Mouse (Mus musculus) limb, embryonic 11.5 days (tissue): ENCODE measurements at regions not wholly inside any gene's neighbourhood (a gene's known extent, or its start where the extent isn't known, plus 50 kb on each side); places are given as distances from the start of the nearest gene placed in this dataset.
A peak's percentile ranks its signal among the peaks of the same experiment; 100 is the strongest.

Source experiments
- ATAC-seq: fragments of 200-750 bp; cut with Nextera tagmentation; 2 replicates; pipeline ENCODE4 v1.8.0; 2017; ENCODE audit warnings: low read depth; ENCODE audit not compliant: insufficient number of reproducible peaks, low FRiP score, low TSS enrichment
- DNase-seq: peaks from one replicate; pipeline ENCODE4 v3.0.0-alpha.2; 2015; ENCODE audit warnings: low spot score
- H3K27ac ChIP-seq: fragments of 300-500 bp; sonication (generic); replicated peaks from 2 replicates; pipeline ENCODE4 v1.5.1; 2014; ENCODE audit warnings: low read depth, mild to moderate bottlenecking, low read length
- H3K27me3 ChIP-seq: fragments of 300-500 bp; sonication (generic); 2 replicates; pipeline ENCODE4 v1.6.1; 2014; ENCODE audit warnings: mild to moderate bottlenecking, low read length, mixed read lengths; ENCODE audit not compliant: control insufficient read depth, insufficient read depth
- H3K36me3 ChIP-seq: fragments of 300-500 bp; sonication (generic); 2 replicates; pipeline ENCODE4 v1.6.1; 2014; ENCODE audit warnings: mild to moderate bottlenecking, low read length, moderate library complexity, mixed read lengths; ENCODE audit not compliant: control insufficient read depth, insufficient read depth
- H3K4me1 ChIP-seq: fragments of 300-500 bp; sonication (generic); 2 replicates; pipeline ENCODE4 v1.6.1; 2014; ENCODE audit warnings: low read length, mixed read lengths; ENCODE audit not compliant: control insufficient read depth, insufficient read depth
- H3K4me2 ChIP-seq: fragments of 300-500 bp; sonication (generic); 2 replicates; pipeline ENCODE4 v1.6.1; 2014; ENCODE audit warnings: low read depth, mild to moderate bottlenecking, moderate library complexity; ENCODE audit not compliant: severe bottlenecking
- H3K4me3 ChIP-seq: fragments of 300-500 bp; sonication (generic); 2 replicates; pipeline ENCODE4 v1.5.1; 2014; ENCODE audit warnings: low read depth, low read length
- H3K9ac ChIP-seq: fragments of 300-500 bp; sonication (generic); 2 replicates; pipeline ENCODE4 v1.6.1; 2014; ENCODE audit warnings: mild to moderate bottlenecking, low read length
- H3K9me3 ChIP-seq: fragments of 300-500 bp; sonication (generic); 2 replicates; pipeline ENCODE4 v1.6.1; 2016; ENCODE audit warnings: low read length; ENCODE audit not compliant: control insufficient read depth
- WGBS: fragments of 180-500 bp; shearing (Covaris S2); extraction: QIAGEN DNeasy Blood & Tissue Kit; methylation state at CpG from one replicate; pipeline ENCODE4 v1.1.7; 2014; 5-methylcytosine and 5-hydroxymethylcytosine counted together

- H3K4me3 ChIP-seq = no peak overlapping the region
- H3K9me3 ChIP-seq = no peaks in the 10 kb centered on the region
- H3K36me3 ChIP-seq = no peaks in the 10 kb centered on the region
- no peak overlapping the region for H3K27ac ChIP-seq
- no peak for DNase-seq
- WGBS = 64% methylated on average over 2 of the region's 2 CpGs
- H3K4me2 ChIP-seq = no peak overlapping the region
- no peak overlapping the region for H3K9ac ChIP-seq
- no peaks in the 10 kb centered on the region for H3K4me1 ChIP-seq
- no peaks in the 10 kb centered on the region for H3K27me3 ChIP-seq
- no peak for ATAC-seq
Measured at GRCm38 (mm10) chr19:15366951-15367350, 580.2 kb downstream of the Psat1 start.

GRCm38 (mm10) chr19:15357181-15357580 lies 590.0 kb downstream of the Psat1 start:
- H3K9me3 ChIP-seq = no peaks in the 10 kb centered on the region
- no peak overlapping the region for H3K9ac ChIP-seq
- no peak overlapping the region for H3K27ac ChIP-seq
- ATAC-seq (no peak), DNase-seq (no peak)
- no peak overlapping the region for H3K4me3 ChIP-seq
- no peaks in the 10 kb centered on the region for H3K4me1 ChIP-seq
- no peak overlapping the region for H3K4me2 ChIP-seq
- H3K27me3 ChIP-seq = no peaks in the 10 kb centered on the region
- 35% methylated on average over 3 of the region's 3 CpGs for WGBS
- H3K36me3 ChIP-seq = no peaks in the 10 kb centered on the region

GRCm38 (mm10) chr19:15348356-15348755 lies 598.8 kb downstream of the Psat1 start:
- no peak for DNase-seq
- H3K27ac ChIP-seq = no peak overlapping the region
- no peak overlapping the region for H3K4me2 ChIP-seq
- 95% methylated on average over 3 of the region's 3 CpGs for WGBS
- no peaks in the 10 kb centered on the region for H3K9me3 ChIP-seq
- ATAC-seq = no peak
- no peak overlapping the region for H3K4me3 ChIP-seq
- no peaks in the 10 kb centered on the region for H3K36me3 ChIP-seq
- no peaks in the 10 kb centered on the region for H3K4me1 ChIP-seq
- H3K9ac ChIP-seq = no peak overlapping the region
- no peaks in the 10 kb centered on the region for H3K27me3 ChIP-seq

- H3K4me2 ChIP-seq = no peak overlapping the region
- peaks cover 10% of the 10 kb centered on the region for H3K4me1 ChIP-seq
- H3K4me3 ChIP-seq = no peak overlapping the region
- H3K27me3 ChIP-seq = no peaks in the 10 kb centered on the region
- ATAC-seq = no peak
- H3K9me3 ChIP-seq = no peaks in the 10 kb centered on the region
- DNase-seq = no peak
- 87% methylated on average over 1 of the region's 1 CpGs for WGBS
- no peak overlapping the region for H3K9ac ChIP-seq
- no peak overlapping the region for H3K27ac ChIP-seq
- no peaks in the 10 kb centered on the region for H3K36me3 ChIP-seq
Measured at GRCm38 (mm10) chr19:15342229-15342628, 604.9 kb downstream of the Psat1 start.

- no peaks in the 10 kb centered on the region for H3K36me3 ChIP-seq
- ATAC-seq (peak; percentile 62; the same call in 1 of the 2 replicates), DNase-seq (peak; percentile 70)
- peak overlapping the region; percentile 47 for H3K4me2 ChIP-seq
- no peak overlapping the region for H3K4me3 ChIP-seq
- no peak overlapping the region; the same call in 1 of the 2 replicates for H3K27ac ChIP-seq
- H3K9ac ChIP-seq = no peak overlapping the region; the same call in 1 of the 2 replicates
- H3K27me3 ChIP-seq = no peaks in the 10 kb centered on the region
- peaks cover 10% of the 10 kb centered on the region for H3K4me1 ChIP-seq
- WGBS = 7% methylated on average over 19 of the region's 19 CpGs
- no peaks in the 10 kb centered on the region for H3K9me3 ChIP-seq
Measured at GRCm38 (mm10) chr19:15340305-15340983, 606.7 kb downstream of the Psat1 start.

- H3K4me3 ChIP-seq = no peak overlapping the region
- no peaks in the 10 kb centered on the region for H3K27me3 ChIP-seq
- peak overlapping the region; percentile 47 for H3K4me2 ChIP-seq
- DNase-seq = no peak
- ATAC-seq = no peak
- 14% methylated on average over 11 of the region's 11 CpGs for WGBS
- H3K36me3 ChIP-seq = no peaks in the 10 kb centered on the region
- H3K27ac ChIP-seq = no peak overlapping the region; the same call in 1 of the 2 replicates
- H3K4me1 ChIP-seq = peaks cover 10% of the 10 kb centered on the region
- no peak overlapping the region; the same call in 1 of the 2 replicates for H3K9ac ChIP-seq
- no peaks in the 10 kb centered on the region for H3K9me3 ChIP-seq
Measured at GRCm38 (mm10) chr19:15339979-15340304, 607.2 kb downstream of the Psat1 start.

GRCm38 (mm10) chr19:15330155-15330554 lies 617.0 kb downstream of the Psat1 start:
- ATAC-seq = no peak
- Histone ChIP-seq H3K27me3 (no peaks in the 10 kb centered on the region), H3K27ac (no peak overlapping the region), H3K4me3 (no peak overlapping the region), H3K9ac (no peak overlapping the region), H3K4me2 (no peak overlapping the region), H3K4me1 (no peaks in the 10 kb centered on the region), H3K9me3 (no peaks in the 10 kb centered on the region), H3K36me3 (no peaks in the 10 kb centered on the region)
- WGBS = 94% methylated on average over 3 of the region's 3 CpGs
- DNase-seq = no peak

GRCm38 (mm10) chr19:15299474-15299873 lies 647.7 kb downstream of the Psat1 start:
- WGBS = 44% methylated on average over 6 of the region's 6 CpGs
- ATAC-seq (no peak), DNase-seq (peak; percentile 31)
- Histone ChIP-seq H3K9me3 (no peaks in the 10 kb centered on the region), H3K4me2 (no peak overlapping the region), H3K27me3 (no peaks in the 10 kb centered on the region), H3K4me1 (no peaks in the 10 kb centered on the region), H3K4me3 (no peak overlapping the region), H3K9ac (no peak overlapping the region), H3K36me3 (no peaks in the 10 kb centered on the region), H3K27ac (no peak overlapping the region)

GRCm38 (mm10) chr19:15285016-15285415 lies 662.1 kb downstream of the Psat1 start:
- WGBS = 95% methylated on average over 2 of the region's 2 CpGs
- H3K4me3 ChIP-seq = no peak overlapping the region
- no peaks in the 10 kb centered on the region for H3K27me3 ChIP-seq
- no peaks in the 10 kb centered on the region for H3K36me3 ChIP-seq
- no peak overlapping the region for H3K27ac ChIP-seq
- no peaks in the 10 kb centered on the region for H3K4me1 ChIP-seq
- H3K9me3 ChIP-seq = no peaks in the 10 kb centered on the region
- H3K4me2 ChIP-seq = no peak overlapping the region
- DNase-seq (no peak), ATAC-seq (no peak)
- H3K9ac ChIP-seq = no peak overlapping the region
